Mouse (Mus musculus) B cell, adult 67 days (primary cell): ENCODE measurements around the gene Foxj2. TPM values are rescaled to one million over a fixed set of nuclear protein-coding genes. Genes with fewer than 3 reads are reported as not detected.

Experiments used
- total RNA-seq, 2 experiments: library from RNA; stranded (reverse); gene quantifications; 4 replicates each; pipeline ENCODE4 v1.2.4; 2023

The Foxj2 gene
- 10 to 100 TPM; 55.9 to 59.4 TPM for total RNA-seq

DNA sequence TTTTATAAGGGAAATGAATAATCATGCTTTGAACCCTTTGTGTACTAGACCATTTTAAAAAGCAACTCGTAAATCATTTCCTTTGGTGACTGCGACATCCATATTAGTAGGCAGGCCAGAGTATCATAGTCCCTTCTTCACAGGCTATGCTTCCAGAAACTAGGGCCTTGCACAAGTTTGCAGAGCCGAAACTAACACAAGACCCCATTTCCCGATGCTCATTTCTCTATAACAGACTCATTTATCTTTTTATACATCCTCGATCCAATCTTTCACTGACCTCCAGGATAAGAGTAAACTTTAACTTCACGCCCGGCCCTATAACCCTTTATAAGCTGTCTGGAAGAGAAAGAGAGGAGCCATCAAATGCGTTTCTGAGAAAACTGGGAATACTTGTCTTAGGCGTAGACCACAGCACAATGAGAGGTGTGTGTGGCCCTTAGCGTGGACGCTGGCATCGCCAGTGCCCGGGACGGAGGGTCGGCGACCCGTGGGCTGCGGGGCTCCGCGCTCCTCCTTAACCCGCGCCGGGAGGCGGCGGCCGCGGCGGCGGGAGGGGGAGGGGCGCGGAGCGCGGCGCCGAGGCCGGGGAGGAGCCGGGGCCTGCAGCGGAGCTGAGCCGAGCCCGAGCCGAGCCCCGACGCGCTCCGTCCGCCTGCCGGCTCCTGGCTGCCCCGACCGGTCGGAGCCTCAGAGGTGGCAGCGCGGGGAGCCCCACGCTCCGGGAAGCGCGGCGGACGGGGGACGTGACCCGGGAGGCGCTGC lies at the start of gene Foxj2:
Foxj2 (plus strand) TSS at position 609 of the 765 bp plus-strand sequence.

DNA sequence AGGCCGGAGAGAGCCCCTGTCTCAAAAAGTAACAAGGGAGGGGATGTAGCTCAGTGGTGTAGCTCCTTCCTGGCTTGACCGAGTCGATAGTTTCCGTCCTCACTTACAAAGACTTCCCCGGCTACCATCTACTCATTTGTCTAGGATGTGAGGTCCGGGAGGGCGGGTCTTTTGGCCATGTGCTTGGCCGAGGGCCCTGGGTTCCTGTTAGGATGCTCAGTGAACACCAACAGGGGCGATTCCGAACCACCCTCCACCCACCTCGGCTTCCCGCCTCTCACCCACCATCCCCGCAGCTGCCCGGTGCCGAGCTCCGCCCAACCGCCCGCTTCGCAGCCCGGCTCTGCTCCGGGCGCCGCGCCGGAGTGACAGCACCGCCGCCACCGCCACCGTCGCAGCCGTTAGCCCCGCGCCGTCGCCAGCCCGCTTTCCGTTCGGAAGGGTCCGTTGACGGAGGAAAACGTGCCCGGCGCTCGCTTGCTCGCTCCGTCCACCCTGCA lies 18.4 kb upstream of the Foxj2 start, which contains the start of gene Slc2a3:
Slc2a3 (minus strand) TSS at position 340 of the 500 bp plus-strand sequence.

DNA sequence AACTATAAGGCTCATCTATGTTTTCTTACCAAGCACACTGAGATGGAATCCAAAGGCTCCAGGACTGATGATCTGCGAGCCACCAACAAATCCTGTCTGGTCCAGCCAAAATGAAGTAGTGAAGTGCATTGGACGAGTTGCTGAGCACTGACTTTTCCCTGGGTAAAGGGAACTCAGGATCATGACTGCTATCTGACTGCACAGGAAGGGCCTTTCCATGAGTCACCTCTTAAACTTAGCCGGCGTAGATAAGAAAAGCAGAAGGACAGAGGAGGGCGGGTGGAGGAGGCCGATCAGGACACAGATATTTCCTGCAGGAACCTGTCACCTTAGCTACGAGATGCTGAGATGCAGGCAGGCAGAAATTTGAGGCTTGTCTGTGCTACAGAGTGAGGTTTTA lies 36.2 kb downstream of the Foxj2 start, which contains the start of gene C3ar1:
C3ar1 (minus strand) TSS at position 207 of the 400 bp plus-strand sequence.

DNA sequence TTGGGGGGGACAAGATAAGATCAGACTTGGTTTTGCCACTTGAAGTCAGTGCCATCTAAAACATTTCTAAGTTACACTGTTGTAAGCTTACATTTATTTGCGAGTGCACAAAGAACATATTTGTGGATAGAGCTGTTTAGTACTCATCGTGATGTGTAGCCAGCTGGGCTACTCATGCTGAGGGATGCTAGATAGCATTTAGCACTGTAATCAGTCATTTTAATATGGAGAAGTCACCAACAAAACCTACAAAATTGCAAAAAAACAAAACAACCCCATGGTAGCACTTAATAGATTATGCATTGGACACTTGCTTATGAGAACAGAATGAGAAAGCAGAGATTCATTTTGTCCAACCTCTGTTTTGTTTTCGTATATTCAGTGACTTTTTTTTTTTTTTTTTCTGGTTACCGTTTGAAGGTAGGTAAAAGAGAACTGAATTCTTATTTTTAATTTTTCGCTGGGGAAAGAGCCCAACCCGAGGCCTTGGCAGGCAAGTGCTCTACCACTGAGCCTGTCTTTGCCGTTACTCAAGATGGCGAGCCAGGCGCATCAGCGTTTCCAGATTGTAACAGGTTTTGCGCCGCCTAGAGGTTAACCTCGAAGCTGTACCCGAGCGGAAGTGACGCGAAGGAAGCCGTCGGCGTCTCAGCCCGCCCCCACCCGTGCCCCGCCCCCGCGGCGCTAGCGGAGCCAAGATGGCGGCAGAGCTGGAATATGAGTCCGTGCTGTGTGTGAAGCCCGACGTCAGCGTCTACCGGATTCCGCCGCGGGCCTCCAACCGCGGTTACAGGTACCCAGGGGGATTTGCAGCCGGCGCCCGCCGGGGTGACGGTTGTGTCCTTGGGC lies 54.4 kb downstream of the Foxj2 start, which contains the start of gene Necap1:
Necap1 (plus strand) TSS at position 604 of the 849 bp plus-strand sequence.

Other genes with a start within 250 kb of the Foxj2 start
- gene Apobec1, start 217.5 kb upstream of the Foxj2 start, total RNA-seq, result 10 to 100 TPM; 79.0 to 85.0 TPM
- gene Gdf3, start 209.8 kb upstream of the Foxj2 start, total RNA-seq, result not detected
- gene Dppa3, start 193.5 kb upstream of the Foxj2 start, total RNA-seq, result not detected
- not detected for gene Nanog, start 112.4 kb upstream of the Foxj2 start, total RNA-seq
- gene Slc2a3, start 18.3 kb upstream of the Foxj2 start, total RNA-seq, result 10 to 100 TPM; 45.1 to 58.4 TPM
- under 1 TPM in 1 of 2 experiments, not detected in 1; 0.17 TPM for gene C3ar1, start 36.2 kb downstream of the Foxj2 start, total RNA-seq
- gene Necap1, start 54.6 kb downstream of the Foxj2 start, total RNA-seq, result 100 to 1,000 TPM in 1 of 2 experiments, 10 to 100 TPM in 1; 92.3 to 100 TPM
- 1 to 10 TPM in 1 of 2 experiments, under 1 TPM in 1; 0.36 to 1.2 TPM for gene Clec4a1, start 101.9 kb downstream of the Foxj2 start, total RNA-seq
- gene Clec4a3, start 132.6 kb downstream of the Foxj2 start, total RNA-seq, result 1 to 10 TPM; 5.5 to 9.7 TPM
- gene Clec4a4, start 170.5 kb downstream of the Foxj2 start, total RNA-seq, result under 1 TPM in 1 of 2 experiments, not detected in 1; 0.90 TPM
- not detected for gene Clec4b1, start 230.0 kb downstream of the Foxj2 start, total RNA-seq